Mouse (Mus musculus): ENCODE measurements around the gene Gm42688. TPM values are rescaled to one million over a fixed set of nuclear protein-coding genes. Genes with fewer than 3 reads are reported as not detected.

Gm42688 gene
- polyA plus RNA-seq, 1 experiment from 2014 or later, result 1.9 TPM

DNA sequence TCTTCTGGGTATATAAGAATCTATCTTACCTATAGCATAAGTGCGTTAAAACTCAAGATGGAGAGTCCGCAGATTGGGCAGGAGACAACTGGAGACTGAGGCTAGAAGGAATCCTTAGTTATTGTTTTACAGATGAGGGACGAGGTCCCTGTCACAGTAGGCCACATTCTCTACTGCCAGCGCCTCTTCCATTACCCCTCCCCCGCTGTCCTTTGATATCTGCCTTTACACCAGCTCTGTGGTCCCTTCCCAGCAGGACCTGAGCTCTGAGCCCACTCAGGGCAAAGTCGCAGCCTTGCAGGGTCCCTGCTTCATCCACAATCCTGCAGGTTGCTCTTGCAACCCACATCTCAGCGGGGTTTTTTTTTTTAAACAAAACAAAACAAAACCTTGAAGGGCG, 33.2 kb upstream of the Gm42688 start:
- no peak overlapping the region for H3K27ac ChIP-seq (ENCODE audit: low read length)
- no peaks in the 10 kb centered on the region for H3K9me3 ChIP-seq (replicated peaks; ENCODE audit: control insufficient read depth, low read length)
- ATAC-seq (replicated peaks; ENCODE audit: extremely low read depth, insufficient read depth, low FRiP score), result no peak
- peaks cover 12% of the 10 kb centered on the region; the same call in 1 of the 2 replicates for H3K4me1 ChIP-seq (ENCODE audit: control insufficient read depth, insufficient read depth, low read length)
- no peak overlapping the region for H3K9ac ChIP-seq (ENCODE audit: low read length)
- H3K36me3 ChIP-seq (ENCODE audit: control insufficient read depth, insufficient read depth), result no peaks in the 10 kb centered on the region
- WGBS, result 9% methylated on average over 8 of the region's 8 CpGs
- H3K4me3 ChIP-seq (ENCODE audit: low read length), result peak overlapping the region; percentile 29
- H3K4me2 ChIP-seq (ENCODE audit: low read depth, low read length), result peak overlapping the region; percentile 56
- H3K27me3 ChIP-seq (ENCODE audit: control insufficient read depth, insufficient read depth, low read length), result peaks cover 95% of the 10 kb centered on the region

DNA sequence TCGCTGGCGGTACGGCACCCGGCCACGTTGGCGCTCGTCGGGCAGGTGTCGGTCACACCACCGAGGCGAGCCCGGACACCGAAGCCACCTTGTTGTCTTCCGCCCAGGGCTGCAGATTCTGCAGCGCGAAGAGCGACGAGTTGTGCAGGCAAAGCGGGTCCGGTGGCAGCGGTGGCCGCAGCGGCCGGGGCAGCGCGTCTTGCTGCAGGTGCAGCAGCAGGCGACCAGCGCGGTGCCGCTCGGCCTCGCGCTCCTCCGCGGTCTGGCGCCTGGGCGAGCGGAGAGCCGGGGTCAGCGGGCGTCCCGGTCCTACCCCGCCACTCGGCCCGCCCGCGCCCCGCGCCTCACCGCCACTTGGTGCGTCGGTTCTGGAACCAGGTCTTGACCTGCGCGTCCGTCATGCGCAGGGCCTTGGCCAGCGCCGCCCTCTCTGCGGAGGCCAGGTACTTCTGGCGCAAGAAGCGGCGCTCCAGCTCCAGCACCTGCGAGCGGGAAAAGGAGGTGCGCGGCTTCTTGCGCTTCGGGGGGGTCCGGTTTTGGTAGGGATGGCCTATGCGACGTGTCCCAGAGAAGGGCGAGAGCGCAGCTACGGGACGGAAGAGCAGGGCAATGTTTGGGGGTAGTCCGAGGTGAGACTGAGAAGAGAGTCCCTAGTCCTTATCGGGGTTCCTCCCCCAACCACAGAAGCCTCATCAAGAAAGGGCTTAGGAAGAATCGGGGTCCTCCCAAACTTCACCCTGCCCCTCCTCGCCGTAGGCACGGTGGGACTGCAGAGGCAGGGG, 32.5 kb upstream of the Gm42688 start:
- Histone ChIP-seq H3K9ac (ENCODE audit: low read length) (no peak overlapping the region), H3K36me3 (ENCODE audit: control insufficient read depth, insufficient read depth) (no peaks in the 10 kb centered on the region)
- 1% methylated on average over 77 of the region's 81 CpGs for WGBS

DNA sequence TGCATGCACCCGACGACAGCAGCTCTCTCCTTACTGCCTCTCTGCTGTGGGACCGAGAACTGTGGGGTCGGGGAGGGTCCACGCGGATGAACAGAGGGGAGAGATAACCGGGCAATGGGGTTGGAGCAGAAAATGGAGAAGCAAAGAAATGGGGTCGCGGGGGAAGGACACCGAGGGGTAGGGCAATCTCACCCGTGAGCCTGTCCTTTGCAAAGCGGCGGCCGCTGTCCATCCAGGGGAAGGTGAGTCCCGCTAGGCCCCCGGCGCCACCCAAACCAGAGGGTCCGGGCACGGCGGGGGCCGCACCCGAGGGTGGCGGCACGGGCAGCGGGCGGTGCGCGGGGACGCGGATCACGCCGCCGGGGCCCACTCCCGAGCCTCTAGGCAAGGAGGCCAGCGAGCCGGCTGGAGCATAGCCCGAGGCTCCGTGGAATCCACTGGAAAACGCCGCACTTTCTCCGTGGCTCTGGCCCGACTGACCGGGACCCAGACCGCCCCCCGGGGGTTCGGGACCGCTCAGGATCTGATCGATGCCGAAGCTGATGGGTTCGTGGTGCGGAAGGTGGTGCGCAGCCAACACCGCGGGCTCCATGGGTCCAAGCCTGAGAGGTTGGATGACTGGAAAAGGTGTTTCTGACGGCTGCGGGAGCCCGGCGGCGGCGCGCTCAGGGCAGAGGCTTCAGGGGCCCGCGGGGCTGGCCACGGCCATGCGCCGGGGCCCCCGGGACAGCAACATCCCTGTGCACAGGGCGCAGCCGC, 31.8 kb upstream of the Gm42688 start:
- 1% methylated on average over 68 of the region's 69 CpGs for WGBS
- peak overlapping the region; percentile 34 for H3K4me3 ChIP-seq (ENCODE audit: low read length)
- H3K36me3 ChIP-seq (ENCODE audit: control insufficient read depth, insufficient read depth), result no peaks in the 10 kb centered on the region
- no peak overlapping the region for H3K27ac ChIP-seq (ENCODE audit: low read length)
- H3K27me3 ChIP-seq (ENCODE audit: control insufficient read depth, insufficient read depth, low read length), result peaks cover 95% of the 10 kb centered on the region
- H3K9me3 ChIP-seq (replicated peaks; ENCODE audit: control insufficient read depth, low read length), result no peaks in the 10 kb centered on the region
- H3K4me1 ChIP-seq (ENCODE audit: control insufficient read depth, insufficient read depth, low read length), result peaks cover 12% of the 10 kb centered on the region; the same call in 1 of the 2 replicates
- ATAC-seq (replicated peaks; ENCODE audit: extremely low read depth, insufficient read depth, low FRiP score), result no peak; the same call in 1 of the 2 replicates
- H3K9ac ChIP-seq (ENCODE audit: low read length), result no peak overlapping the region
- peak overlapping the region; percentile 19; the same call in 1 of the 2 replicates for H3K4me2 ChIP-seq (ENCODE audit: low read depth, low read length)

More for the DNA sequence above, 32.5 kb upstream of the Gm42688 start:
- H3K27ac ChIP-seq (ENCODE audit: low read length), result no peak overlapping the region
- H3K4me3 ChIP-seq (ENCODE audit: low read length), result peak overlapping the region; percentile 29
- ATAC-seq (replicated peaks; ENCODE audit: extremely low read depth, insufficient read depth, low FRiP score), result no peak
- H3K4me1 ChIP-seq (ENCODE audit: control insufficient read depth, insufficient read depth, low read length), result peaks cover 12% of the 10 kb centered on the region; the same call in 1 of the 2 replicates
- peaks cover 95% of the 10 kb centered on the region for H3K27me3 ChIP-seq (ENCODE audit: control insufficient read depth, insufficient read depth, low read length)
- H3K4me2 ChIP-seq (ENCODE audit: low read depth, low read length), result peak overlapping the region; percentile 56
- H3K9me3 ChIP-seq (replicated peaks; ENCODE audit: control insufficient read depth, low read length), result no peaks in the 10 kb centered on the region

DNA sequence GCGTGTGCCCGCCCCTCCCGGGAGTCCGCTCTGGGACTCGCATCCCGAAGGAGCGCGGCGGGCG, 31.3 kb upstream of the Gm42688 start, which contains the start of gene Tlx2:
Gene Tlx2 (minus strand): TSS at position 47 of the 64 bp plus-strand sequence.
- Histone ChIP-seq H3K9me3 (replicated peaks; ENCODE audit: control insufficient read depth, low read length) (no peaks in the 10 kb centered on the region), H3K4me1 (ENCODE audit: control insufficient read depth, insufficient read depth, low read length) (peaks cover 12% of the 10 kb centered on the region; the same call in 1 of the 2 replicates), H3K4me3 (ENCODE audit: low read length) (peak within 1 kb of the TSS; percentile 34), H3K27me3 (ENCODE audit: control insufficient read depth, insufficient read depth, low read length) (peaks cover 95% of the 10 kb centered on the region), H3K36me3 (ENCODE audit: control insufficient read depth, insufficient read depth) (no peaks in the 10 kb centered on the region), H3K27ac (ENCODE audit: low read length) (no peak within 1 kb of the TSS), H3K9ac (ENCODE audit: low read length) (no peak within 1 kb of the TSS), H3K4me2 (ENCODE audit: low read depth, low read length) (peak within 1 kb of the TSS; percentile 56; the same call in 1 of the 2 replicates)
- ATAC-seq (replicated peaks; ENCODE audit: extremely low read depth, insufficient read depth, low FRiP score), result no peak
- WGBS, result 2% methylated on average over 10 of the region's 10 CpGs

DNA sequence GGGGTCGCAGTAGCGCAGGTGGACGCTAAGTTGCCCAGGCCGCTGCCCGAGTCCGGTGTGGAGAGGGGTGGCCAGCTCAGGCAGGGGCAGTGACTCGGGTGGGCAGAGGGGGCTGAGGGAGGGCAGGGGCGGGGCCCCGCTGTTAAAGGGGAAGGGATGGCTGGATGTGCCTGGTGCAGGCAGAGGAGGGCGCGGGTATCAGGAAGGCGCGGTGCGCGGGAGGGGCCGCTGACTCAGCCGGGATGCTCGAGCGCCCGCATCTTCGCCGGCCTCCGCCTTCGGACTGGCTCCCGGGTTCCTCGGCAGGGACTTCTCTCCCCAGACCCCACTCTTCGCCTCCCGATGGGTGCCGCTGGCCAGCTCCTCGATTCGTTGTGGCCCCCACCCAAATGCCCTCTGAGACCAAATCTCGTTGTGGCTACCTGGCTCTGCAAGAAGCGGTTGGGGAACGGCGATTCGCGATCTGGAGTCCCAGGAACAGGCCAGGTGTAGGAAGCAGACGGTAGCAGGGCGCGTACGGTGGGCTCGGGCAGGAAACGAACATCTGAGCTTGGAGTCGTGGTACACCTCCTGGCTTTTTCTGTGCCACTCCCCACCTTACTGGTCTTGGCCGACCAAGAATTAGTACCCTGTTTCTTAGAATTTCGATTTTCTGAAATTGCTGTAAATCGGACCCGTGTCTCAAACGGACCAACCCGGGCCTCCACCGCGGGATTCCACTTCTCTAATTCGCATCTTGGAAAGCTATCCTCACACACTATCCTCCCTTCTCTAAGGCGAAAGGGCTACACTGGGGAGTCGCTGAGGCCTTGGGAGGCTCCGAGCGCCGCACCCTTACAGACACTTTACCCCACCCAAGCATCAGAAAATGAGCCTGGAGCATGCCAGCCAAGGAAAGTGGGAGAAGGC, 30.9 kb upstream of the Gm42688 start:
- Histone ChIP-seq H3K9me3 (replicated peaks; ENCODE audit: control insufficient read depth, low read length) (no peaks in the 10 kb centered on the region), H3K9ac (ENCODE audit: low read length) (no peak overlapping the region), H3K27ac (ENCODE audit: low read length) (no peak overlapping the region), H3K36me3 (ENCODE audit: control insufficient read depth, insufficient read depth) (no peaks in the 10 kb centered on the region), H3K4me1 (ENCODE audit: control insufficient read depth, insufficient read depth, low read length) (peaks cover 12% of the 10 kb centered on the region; the same call in 1 of the 2 replicates), H3K4me2 (ENCODE audit: low read depth, low read length) (peak overlapping the region; percentile 19; the same call in 1 of the 2 replicates), H3K27me3 (ENCODE audit: control insufficient read depth, insufficient read depth, low read length) (peaks cover 94% of the 10 kb centered on the region), H3K4me3 (ENCODE audit: low read length) (peak overlapping the region; percentile 34)
- WGBS, result under 1% methylated on average over 57 of the region's 58 CpGs
- no peak for ATAC-seq (replicated peaks; ENCODE audit: extremely low read depth, insufficient read depth, low FRiP score)

DNA sequence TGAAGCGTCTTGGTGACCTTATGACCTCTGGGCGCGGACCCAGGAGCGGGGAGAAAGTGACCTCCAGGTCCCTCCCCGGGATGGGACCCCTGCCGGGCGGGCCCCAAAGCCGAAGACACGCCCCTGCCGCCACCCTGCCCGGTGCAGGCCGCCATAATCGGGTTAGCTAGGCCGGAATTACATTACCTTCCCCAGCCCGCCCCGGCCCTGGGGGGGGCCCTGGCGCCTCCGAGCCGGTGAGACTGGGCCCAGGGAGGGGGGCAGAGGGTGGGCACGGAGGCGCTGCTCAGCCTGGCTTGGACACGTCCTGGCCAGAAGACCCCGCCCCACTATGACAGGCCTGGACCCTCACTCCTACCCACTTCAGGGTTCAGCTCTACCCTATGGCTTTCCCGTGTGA, 30.2 kb upstream of the Gm42688 start:
- no peaks in the 10 kb centered on the region for H3K9me3 ChIP-seq (replicated peaks; ENCODE audit: control insufficient read depth, low read length)
- no peak overlapping the region for H3K4me2 ChIP-seq (ENCODE audit: low read depth, low read length)
- peaks cover 12% of the 10 kb centered on the region; the same call in 1 of the 2 replicates for H3K4me1 ChIP-seq (ENCODE audit: control insufficient read depth, insufficient read depth, low read length)
- no peak overlapping the region for H3K9ac ChIP-seq (ENCODE audit: low read length)
- H3K27me3 ChIP-seq (ENCODE audit: control insufficient read depth, insufficient read depth, low read length), result peaks cover 93% of the 10 kb centered on the region
- no peaks in the 10 kb centered on the region for H3K36me3 ChIP-seq (ENCODE audit: control insufficient read depth, insufficient read depth)
- ATAC-seq (replicated peaks; ENCODE audit: extremely low read depth, insufficient read depth, low FRiP score), result no peak
- H3K27ac ChIP-seq (ENCODE audit: low read length), result no peak overlapping the region
- 0 out of 2 replicates have a peak overlapping the region, but pooled peaks have one; percentile 6 for H3K4me3 ChIP-seq (ENCODE audit: low read length)
- 3% methylated on average over 24 of the region's 24 CpGs for WGBS

DNA sequence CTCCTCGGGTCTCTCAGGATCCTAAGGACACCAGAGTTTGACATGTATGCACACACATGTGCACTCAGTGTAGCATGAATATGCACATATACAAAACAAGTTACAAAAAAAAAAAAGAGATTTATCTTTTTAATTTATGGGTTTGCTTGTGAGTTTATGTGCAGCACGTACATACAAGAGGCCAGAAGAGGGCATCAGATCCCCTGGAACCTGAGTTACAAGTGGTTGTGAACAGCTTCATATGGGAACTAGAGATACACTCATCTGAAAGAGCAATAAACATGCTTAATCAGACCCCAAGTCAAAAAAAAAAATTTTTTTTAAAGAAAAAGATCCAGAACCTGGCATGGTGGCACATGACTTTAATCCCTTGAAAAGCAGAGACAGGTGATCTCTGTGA, 26.4 kb upstream of the Gm42688 start:
- Histone ChIP-seq H3K9me3 (replicated peaks; ENCODE audit: control insufficient read depth, low read length) (no peaks in the 10 kb centered on the region), H3K9ac (ENCODE audit: low read length) (no peak overlapping the region), H3K36me3 (ENCODE audit: control insufficient read depth, insufficient read depth) (no peaks in the 10 kb centered on the region), H3K27me3 (ENCODE audit: control insufficient read depth, insufficient read depth, low read length) (peaks cover 66% of the 10 kb centered on the region), H3K4me2 (ENCODE audit: low read depth, low read length) (no peak overlapping the region), H3K4me3 (ENCODE audit: low read length) (no peak overlapping the region), H3K4me1 (ENCODE audit: control insufficient read depth, insufficient read depth, low read length) (peaks cover 15% of the 10 kb centered on the region), H3K27ac (ENCODE audit: low read length) (no peak overlapping the region)
- 11% methylated on average over 2 of the region's 2 CpGs for WGBS
- ATAC-seq (replicated peaks; ENCODE audit: extremely low read depth, insufficient read depth, low FRiP score), result no peak

DNA sequence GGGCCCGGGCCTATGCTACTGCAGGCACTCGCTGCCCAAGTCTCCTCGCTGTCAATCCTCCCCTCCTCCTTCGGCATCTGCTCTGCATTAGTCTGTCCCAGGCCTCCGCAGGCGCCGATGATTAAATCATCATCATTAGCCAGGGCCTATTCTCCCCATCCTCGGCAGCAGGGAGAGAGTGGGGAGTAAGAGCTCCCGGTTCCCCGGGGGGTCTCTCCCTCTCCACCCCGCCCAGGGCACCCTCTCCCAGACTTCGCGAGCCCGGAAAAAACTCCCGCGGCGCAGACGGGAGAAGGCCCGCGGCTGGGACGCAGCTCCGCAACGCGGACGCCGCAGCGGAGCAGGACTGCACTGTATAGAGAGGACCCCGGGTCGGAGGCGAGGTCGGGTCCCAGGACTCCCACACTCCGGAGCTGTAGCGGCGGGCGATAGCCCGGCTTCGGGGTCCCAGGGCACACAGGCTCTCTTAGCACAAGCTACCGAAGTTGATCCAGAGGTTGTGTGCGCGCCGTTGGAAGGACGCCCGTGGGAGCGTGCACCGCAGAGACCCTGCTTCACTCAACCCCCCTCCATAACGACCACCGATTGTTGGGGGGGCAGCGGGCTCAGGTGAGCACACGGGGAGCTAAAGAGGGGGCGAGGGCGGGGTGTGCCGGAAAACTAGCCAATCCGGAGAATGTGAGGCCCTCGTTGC, 23.6 kb upstream of the Gm42688 start, which contains the start of gene Pcgf1:
Gene Pcgf1 (plus strand): TSS at position 240 of the 694 bp plus-strand sequence.
- Histone ChIP-seq H3K9me3 (replicated peaks; ENCODE audit: control insufficient read depth, low read length) (no peaks in the 10 kb centered on the region), H3K9ac (ENCODE audit: low read length) (peak within 1 kb of the TSS; percentile 81), H3K27ac (ENCODE audit: low read length) (peak within 1 kb of the TSS; percentile 84), H3K36me3 (ENCODE audit: control insufficient read depth, insufficient read depth) (peaks cover 4% of the 10 kb centered on the region; the same call in 1 of the 2 replicates), H3K4me3 (ENCODE audit: low read length) (peak within 1 kb of the TSS; percentile 79), H3K4me1 (ENCODE audit: control insufficient read depth, insufficient read depth, low read length) (peaks cover 9% of the 10 kb centered on the region), H3K4me2 (ENCODE audit: low read depth, low read length) (peak within 1 kb of the TSS; percentile 91), H3K27me3 (ENCODE audit: control insufficient read depth, insufficient read depth, low read length) (peaks cover 44% of the 10 kb centered on the region)
- under 1% methylated on average over 54 of the region's 54 CpGs for WGBS
- ATAC-seq (replicated peaks; ENCODE audit: extremely low read depth, insufficient read depth, low FRiP score), result peak; percentile 42
